12 mouse cellular contexts compared by ENCODE assay signal in genomic region chr9:118694420-118694825, GRCm38 (mm10).
DNase-seq lines count a peak whose midpoint lies in the region; ATAC-seq lines count a peak whose summit lies in the region.
"Had no signal": no experiment of that assay in that cellular context is flagged by ENCODE, and none has a peak within 500 bp of the region (broad histone marks: within the 10 kb centered on the region; RNA-seq: fewer than 3 reads in every experiment).

No protein-coding gene starts in this region.

- no peak overlapping the region for H3K4me2 ChIP-seq in heart, embryonic 12.5 days
- H3K4me2 ChIP-seq in limb, embryonic 15.5 days, result no peak overlapping the region
- H3K4me2 ChIP-seq: forebrain, embryonic 15.5 days; midbrain, embryonic 11.5 days had no signal

- WGBS in heart, embryonic 12.5 days, result 36% methylated on average over 8 of the region's 8 CpGs
- 19% methylated on average over 8 of the region's 8 CpGs for WGBS in limb, embryonic 15.5 days

- intact Hi-C loops in left cerebral cortex, postnatal 4 days (cut with DNase I), result no loop called here
- intact Hi-C loops in left cerebral cortex, postnatal 25 days (cut with DNase I), result no loop called here

- no peak overlapping the region for H3K4me3 ChIP-seq in heart, embryonic 12.5 days
- H3K4me3 ChIP-seq in limb, embryonic 15.5 days, result no peak overlapping the region
- H3K4me3 ChIP-seq: forebrain, embryonic 15.5 days had no signal

- H3K9ac ChIP-seq in heart, embryonic 12.5 days, result no peak overlapping the region
- no peak overlapping the region for H3K9ac ChIP-seq in limb, embryonic 15.5 days
- H3K9ac ChIP-seq: forebrain, embryonic 15.5 days had no signal

- 0 out of 2 replicates have a peak, but pooled peaks have one; percentile 56 for ATAC-seq in heart, embryonic 12.5 days (ENCODE audit: insufficient number of reproducible peaks, low FRiP score)
- peak; percentile 89 for ATAC-seq in limb, embryonic 15.5 days (ENCODE audit: insufficient number of reproducible peaks, low FRiP score, low TSS enrichment, low read depth)
- ATAC-seq: forebrain, embryonic 15.5 days had no signal

- DNase-seq in cerebellum, postnatal 14 days, result peak; percentile 33 to 55
- no peak for DNase-seq in cerebellum, adult 8-10 months
- peak; percentile 49 for DNase-seq in left cerebral cortex, postnatal 4 days
- DNase-seq in left cerebral cortex, postnatal 25 days (ENCODE audit: low spot score in 2 of 2), result no peak
- no peak for DNase-seq in right cerebral cortex, postnatal 25 days
- DNase-seq in spleen, adult 18-20 months, result no peak
- DNase-seq: adrenal gland, adult 8-10 months; cerebellum, adult 9-10 months had no signal

- no peaks in the 10 kb centered on the region for H3K9me3 ChIP-seq in heart, embryonic 12.5 days (replicated peaks)
- H3K9me3 ChIP-seq in limb, embryonic 15.5 days, result no peaks in the 10 kb centered on the region
- H3K9me3 ChIP-seq: forebrain, embryonic 15.5 days had no signal

- H3K27ac ChIP-seq in heart, embryonic 12.5 days (ENCODE audit: poor library complexity, severe bottlenecking), result no peak overlapping the region
- H3K27ac ChIP-seq in limb, embryonic 15.5 days, result peak overlapping the region; percentile 12; the same call in 1 of the 2 replicates
- H3K27ac ChIP-seq: forebrain, embryonic 15.5 days had no signal

- peaks cover 37% of the 10 kb centered on the region for H3K36me3 ChIP-seq in heart, embryonic 12.5 days
- peaks cover 10% of the 10 kb centered on the region; the same call in 1 of the 2 replicates for H3K36me3 ChIP-seq in limb, embryonic 15.5 days
- H3K36me3 ChIP-seq: forebrain, embryonic 15.5 days had no signal

- peaks cover 26% of the 10 kb centered on the region for H3K4me1 ChIP-seq in heart, embryonic 12.5 days (replicated peaks)
- peaks cover 45% of the 10 kb centered on the region for H3K4me1 ChIP-seq in limb, embryonic 15.5 days

- H3K27me3 ChIP-seq in heart, embryonic 12.5 days (replicated peaks), result 0 out of 2 replicates have a peak, but pooled peaks cover 7% of the 10 kb centered on the region
- 0 out of 2 replicates have a peak, but pooled peaks cover 5% of the 10 kb centered on the region for H3K27me3 ChIP-seq in limb, embryonic 15.5 days
- H3K27me3 ChIP-seq: forebrain, embryonic 15.5 days had no signal

Comparison
In these comparisons a context has a peak if more than half of its experiments do, and no peak if none do; other contexts are left out.
1. DNase-seq: peak in cerebellum, postnatal 14 days (2 of 2) and left cerebral cortex, postnatal 4 days (single experiment); none in cerebellum, adult 8-10 months (single experiment), left cerebral cortex, postnatal 25 days (0 of 2), right cerebral cortex, postnatal 25 days (single experiment) and spleen, adult 18-20 months (0 of 2).